Mouse (Mus musculus): ENCODE results near the gene Gm20716.

DNA sequence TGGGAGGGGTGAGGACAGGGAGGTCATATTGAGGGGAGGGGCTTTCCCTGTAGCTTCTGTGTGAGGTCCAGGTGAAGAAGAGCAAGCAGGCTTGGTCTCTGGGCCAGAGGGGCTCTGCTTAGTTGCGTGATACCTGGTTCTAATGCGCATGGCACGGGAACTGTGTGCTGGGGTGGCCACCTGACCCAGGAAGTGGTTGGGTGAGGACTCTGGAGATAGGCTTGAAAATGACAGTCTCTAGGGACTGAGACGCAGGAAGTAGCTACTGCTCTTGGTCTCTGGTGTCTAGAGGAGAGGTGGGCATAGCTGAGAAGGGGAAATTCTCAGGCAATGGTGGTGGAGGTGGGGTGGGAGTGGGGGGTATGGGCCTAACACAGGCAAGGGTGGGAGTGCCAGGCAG is 27.0 kb upstream of the Gm20716 start:
- TF ChIP-seq CTCF (conservative IDR thresholded peaks at IDR 0.05; ENCODE audit: low read length), result no peak
- TF ChIP-seq POU5F1 (IDR thresholded peaks at IDR 0.05; ENCODE audit: borderline replicate concordance, low read length), result no peak
- TF ChIP-seq NANOG (IDR thresholded peaks at IDR 0.05; ENCODE audit: borderline replicate concordance, low read length), result no peak

Data from E14TG2a.4 (cell line).